Mouse (Mus musculus) embryonic facial prominence, embryonic 15.5 days (tissue): Measurements from ENCODE around the gene Plekhj1. TPM values are rescaled to one million over a fixed set of nuclear protein-coding genes. Genes with fewer than 3 reads are reported as not detected.

ENCODE experiments used
- ATAC-seq: fragments of 200-750 bp; cut with Nextera tagmentation; 2 replicates; pipeline ENCODE4 v1.8.0; 2017; ENCODE audit warnings: low read depth, moderate TSS enrichment; ENCODE audit not compliant: insufficient number of reproducible peaks, low FRiP score, low TSS enrichment
- H3K27ac ChIP-seq: fragments of 300-500 bp; sonication (generic); replicated peaks from 2 replicates; pipeline ENCODE4 v1.5.1; 2015; ENCODE audit warnings: mild to moderate bottlenecking, inconsistent platforms
- H3K27me3 ChIP-seq: fragments of 300-500 bp; sonication (generic); 2 replicates; pipeline ENCODE4 v1.6.1; 2015; ENCODE audit warnings: inconsistent platforms
- H3K36me3 ChIP-seq: fragments of 300-500 bp; sonication (generic); 2 replicates; pipeline ENCODE4 v1.6.1; 2015; ENCODE audit warnings: mild to moderate bottlenecking, inconsistent platforms
- H3K4me1 ChIP-seq: fragments of 300-500 bp; sonication (generic); 2 replicates; pipeline ENCODE4 v1.6.1; 2015; ENCODE audit warnings: inconsistent platforms
- H3K4me2 ChIP-seq: fragments of 300-500 bp; sonication (generic); replicated peaks from 2 replicates; pipeline ENCODE4 v1.6.1; 2015; ENCODE audit warnings: mild to moderate bottlenecking, inconsistent platforms
- H3K4me3 ChIP-seq: fragments of 300-500 bp; sonication (generic); replicated peaks from 2 replicates; pipeline ENCODE4 v1.5.1; 2015; ENCODE audit warnings: mild to moderate bottlenecking, inconsistent platforms
- H3K9ac ChIP-seq: fragments of 300-500 bp; sonication (generic); 2 replicates; pipeline ENCODE4 v1.6.1; 2015; ENCODE audit warnings: inconsistent platforms
- H3K9me3 ChIP-seq: fragments of 300-500 bp; sonication (generic); replicated peaks from 2 replicates; pipeline ENCODE4 v1.6.1; 2016; ENCODE audit warnings: inconsistent platforms
- WGBS: fragments of 180-500 bp; shearing (Covaris S2); methylation state at CpG from one replicate; pipeline ENCODE4 v1.1.7; 2015; 5-methylcytosine and 5-hydroxymethylcytosine counted together
- polyA plus RNA-seq: library from polyadenylated mRNA; unstranded; fragments of >200 nt; fragmentation: Nextera tagmentation; extraction: Ambion mirVana; gene quantifications from 2 replicates; pipeline ENCODE4 v1.2.1, GENCODE M21; 2015

Plekhj1 gene
- polyA plus RNA-seq, 1 experiment from 2014 or later = 125 TPM

DNA sequence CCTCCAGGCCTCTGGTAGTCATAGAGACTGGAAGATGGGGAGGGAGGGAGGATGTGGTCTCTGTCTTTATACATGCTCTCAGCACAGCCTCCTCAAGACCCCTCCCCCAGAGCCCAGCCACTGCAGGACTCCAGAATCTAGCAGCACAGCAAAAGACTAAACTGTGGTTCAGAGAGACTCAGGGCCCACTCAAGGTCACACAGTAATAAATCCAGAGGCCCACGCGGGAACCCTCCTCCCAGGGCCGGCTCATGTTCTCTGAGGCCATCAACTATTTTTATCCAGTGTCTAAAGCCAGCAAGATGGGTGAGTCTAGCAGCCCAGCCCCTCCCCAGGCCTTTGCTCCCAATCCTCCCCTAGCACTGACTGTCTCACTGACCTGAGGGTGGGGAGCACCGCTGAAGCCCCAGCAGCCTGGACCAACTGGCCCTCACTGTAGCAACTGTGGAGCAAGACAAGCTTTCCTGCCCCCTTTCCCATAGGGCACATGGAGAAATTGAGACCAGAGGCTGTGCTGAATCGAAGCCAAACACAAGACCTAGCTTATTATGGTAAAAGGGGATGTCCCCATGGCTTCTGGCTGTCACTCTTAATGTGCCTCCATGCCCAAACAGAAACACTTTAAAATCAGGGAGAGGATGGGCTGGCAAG, 14.1 kb upstream of the Plekhj1 start:
- Histone ChIP-seq H3K4me1 (peaks cover 26% of the 10 kb centered on the region), H3K4me2 (no peak overlapping the region), H3K9me3 (no peaks in the 10 kb centered on the region), H3K9ac (no peak overlapping the region), H3K4me3 (no peak overlapping the region), H3K36me3 (no peaks in the 10 kb centered on the region), H3K27me3 (peaks cover 26% of the 10 kb centered on the region), H3K27ac (0 out of 2 replicates have a peak overlapping the region, but pooled peaks have one; percentile 28)
- 44% methylated on average over 5 of the region's 5 CpGs for WGBS
- no peak for ATAC-seq

DNA sequence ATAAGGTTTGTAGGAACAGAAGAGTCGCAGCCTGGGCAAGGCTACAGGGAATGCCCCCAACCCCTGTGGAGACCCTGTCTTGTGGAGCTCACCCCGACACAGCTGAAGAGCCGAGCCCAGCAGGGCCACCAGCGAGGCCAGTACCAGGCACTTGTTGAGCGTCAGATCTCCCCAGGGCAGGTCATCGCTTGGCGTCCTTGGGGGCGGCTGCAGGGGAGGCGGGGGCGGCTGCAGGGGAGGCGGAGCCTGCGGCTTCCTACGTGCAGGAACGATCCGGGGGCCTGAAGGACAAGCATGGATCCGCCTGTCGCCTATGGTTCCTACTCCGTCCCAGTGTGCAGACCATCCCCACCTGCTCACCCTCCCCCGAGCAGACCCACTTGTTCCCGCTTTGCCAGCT, 11.7 kb upstream of the Plekhj1 start:
- Histone ChIP-seq H3K9ac (no peak overlapping the region), H3K27me3 (peaks cover 26% of the 10 kb centered on the region), H3K9me3 (no peaks in the 10 kb centered on the region), H3K4me1 (peaks cover 44% of the 10 kb centered on the region), H3K4me3 (no peak overlapping the region), H3K4me2 (peak overlapping the region; percentile 23; the same call in 1 of the 2 replicates), H3K27ac (no peak overlapping the region), H3K36me3 (0 out of 2 replicates have a peak, but pooled peaks cover 4% of the 10 kb centered on the region)
- WGBS = 4% methylated on average over 20 of the region's 20 CpGs
- no peak for ATAC-seq

DNA sequence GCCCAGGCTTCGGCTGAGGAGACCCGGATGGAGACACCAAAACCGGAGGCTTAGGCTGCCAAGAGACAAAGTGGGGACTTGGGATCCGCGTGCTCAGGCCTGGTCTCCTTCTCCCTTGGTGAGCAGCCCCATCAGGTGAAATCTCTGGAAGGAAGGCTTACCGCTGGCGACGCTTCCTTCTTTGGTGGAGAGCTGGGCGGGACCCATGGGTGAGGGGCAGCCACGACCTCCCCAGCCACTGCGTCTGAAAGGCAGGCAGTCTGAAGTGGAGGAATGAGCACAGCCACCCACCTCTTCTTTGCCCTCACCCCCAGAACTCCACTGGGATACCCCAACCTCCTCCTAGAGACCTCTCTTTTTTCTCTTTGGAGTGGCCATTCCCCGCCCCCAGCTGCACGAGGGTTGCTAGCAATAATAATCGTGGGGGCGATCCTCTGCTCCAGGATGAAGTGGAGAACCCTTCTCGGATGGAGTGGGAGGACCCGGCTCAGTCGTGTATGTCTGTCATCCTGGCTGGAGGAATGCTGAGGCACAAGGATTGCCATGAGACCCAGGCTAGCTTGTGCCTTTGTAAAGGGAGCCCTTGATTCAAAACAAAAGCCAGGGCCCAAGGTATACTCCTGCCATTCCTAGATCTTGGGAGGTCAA, 10.7 kb upstream of the Plekhj1 start:
- peaks cover 26% of the 10 kb centered on the region for H3K27me3 ChIP-seq
- peaks cover 44% of the 10 kb centered on the region for H3K4me1 ChIP-seq
- ATAC-seq = no peak
- WGBS = 8% methylated on average over 17 of the region's 18 CpGs
- H3K9ac ChIP-seq = no peak overlapping the region
- no peaks in the 10 kb centered on the region for H3K9me3 ChIP-seq
- peak overlapping the region; percentile 92 for H3K4me2 ChIP-seq
- H3K27ac ChIP-seq = no peak overlapping the region
- peak overlapping the region; percentile 15 for H3K4me3 ChIP-seq
- H3K36me3 ChIP-seq = peaks cover 13% of the 10 kb centered on the region

DNA sequence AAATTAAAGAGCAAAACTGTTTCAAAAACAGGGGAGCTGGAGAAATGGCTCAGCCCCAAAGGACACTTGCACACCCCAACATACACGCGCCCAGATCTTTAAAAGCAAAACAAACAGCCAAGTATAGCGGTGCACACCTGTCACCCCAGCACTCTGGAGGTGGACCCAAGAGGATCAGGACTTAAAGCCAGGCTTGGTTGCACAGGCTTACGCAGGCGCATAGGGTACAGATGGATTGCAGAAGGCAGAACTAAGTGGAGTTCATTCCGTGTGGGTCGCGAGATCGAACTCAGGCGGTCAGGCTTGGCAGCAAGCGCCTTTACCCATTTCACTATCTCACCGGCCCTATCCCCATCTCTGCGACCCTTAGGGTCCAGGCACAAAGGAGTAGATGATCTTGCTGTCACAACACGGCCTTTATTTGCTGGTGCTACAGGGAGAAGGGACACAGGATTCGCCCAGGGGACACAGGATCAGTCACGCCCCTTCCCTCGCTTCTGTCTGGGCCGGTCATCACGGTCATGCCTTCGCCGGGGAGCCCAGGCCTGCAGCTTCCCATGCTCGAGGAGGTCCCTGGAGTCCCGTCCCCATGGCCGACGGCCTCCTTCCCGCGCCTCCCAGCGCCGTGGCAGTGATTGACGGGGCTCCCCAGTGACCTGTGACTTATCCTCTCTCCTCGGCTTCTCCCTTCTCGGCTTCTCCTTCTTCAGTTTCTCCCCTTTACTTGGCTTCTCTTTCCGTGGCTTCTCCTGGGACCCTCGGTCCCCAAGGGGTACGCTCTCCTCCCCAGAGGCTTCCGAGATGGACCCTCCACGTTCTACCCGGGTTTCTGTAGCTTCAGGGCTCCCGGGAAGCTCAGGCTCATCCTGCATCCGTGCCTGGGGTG, 9.9 kb upstream of the Plekhj1 start:
- peak overlapping the region; percentile 92 for H3K4me2 ChIP-seq
- 17% methylated on average over 40 of the region's 40 CpGs for WGBS
- H3K36me3 ChIP-seq = peaks cover 21% of the 10 kb centered on the region
- H3K27ac ChIP-seq = no peak overlapping the region
- H3K9me3 ChIP-seq = no peaks in the 10 kb centered on the region
- peaks cover 26% of the 10 kb centered on the region for H3K27me3 ChIP-seq
- ATAC-seq = no peak
- peaks cover 44% of the 10 kb centered on the region for H3K4me1 ChIP-seq
- peak overlapping the region; percentile 15 for H3K4me3 ChIP-seq
- no peak overlapping the region; the same call in 1 of the 2 replicates for H3K9ac ChIP-seq

DNA sequence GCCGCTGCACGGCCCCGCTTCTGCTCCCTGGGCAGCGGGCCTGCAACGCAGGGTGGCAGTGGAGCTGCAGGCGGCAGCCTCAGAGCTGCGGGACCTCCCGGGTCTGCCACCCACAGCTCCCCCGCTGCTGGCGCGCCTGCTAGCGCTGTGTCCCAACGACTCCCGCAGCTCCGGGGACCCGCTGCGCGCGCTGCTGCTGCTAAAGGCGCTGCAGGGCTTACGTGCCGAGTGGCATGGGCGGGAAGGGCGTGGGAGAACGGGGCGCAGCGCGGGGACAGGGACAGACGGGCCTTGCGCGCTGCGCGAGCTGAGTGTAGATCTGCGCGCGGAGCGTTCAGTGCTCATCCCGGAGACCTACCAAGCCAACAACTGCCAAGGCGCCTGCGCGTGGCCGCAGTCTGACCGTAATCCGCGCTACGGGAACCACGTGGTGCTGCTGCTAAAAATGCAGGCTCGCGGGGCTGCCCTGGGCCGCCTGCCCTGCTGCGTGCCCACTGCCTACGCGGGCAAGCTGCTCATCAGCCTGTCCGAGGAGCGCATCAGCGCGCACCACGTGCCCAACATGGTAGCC, 8.7 kb upstream of the Plekhj1 start:
- ATAC-seq = peak; percentile 80
- Histone ChIP-seq H3K27me3 (peaks cover 26% of the 10 kb centered on the region), H3K27ac (peak overlapping the region; percentile 86), H3K9ac (peak overlapping the region; percentile 37), H3K9me3 (no peaks in the 10 kb centered on the region), H3K4me3 (peak overlapping the region; percentile 47), H3K36me3 (peaks cover 33% of the 10 kb centered on the region), H3K4me1 (peaks cover 44% of the 10 kb centered on the region), H3K4me2 (peak overlapping the region; percentile 92)
- under 1% methylated on average over 55 of the region's 58 CpGs for WGBS

DNA sequence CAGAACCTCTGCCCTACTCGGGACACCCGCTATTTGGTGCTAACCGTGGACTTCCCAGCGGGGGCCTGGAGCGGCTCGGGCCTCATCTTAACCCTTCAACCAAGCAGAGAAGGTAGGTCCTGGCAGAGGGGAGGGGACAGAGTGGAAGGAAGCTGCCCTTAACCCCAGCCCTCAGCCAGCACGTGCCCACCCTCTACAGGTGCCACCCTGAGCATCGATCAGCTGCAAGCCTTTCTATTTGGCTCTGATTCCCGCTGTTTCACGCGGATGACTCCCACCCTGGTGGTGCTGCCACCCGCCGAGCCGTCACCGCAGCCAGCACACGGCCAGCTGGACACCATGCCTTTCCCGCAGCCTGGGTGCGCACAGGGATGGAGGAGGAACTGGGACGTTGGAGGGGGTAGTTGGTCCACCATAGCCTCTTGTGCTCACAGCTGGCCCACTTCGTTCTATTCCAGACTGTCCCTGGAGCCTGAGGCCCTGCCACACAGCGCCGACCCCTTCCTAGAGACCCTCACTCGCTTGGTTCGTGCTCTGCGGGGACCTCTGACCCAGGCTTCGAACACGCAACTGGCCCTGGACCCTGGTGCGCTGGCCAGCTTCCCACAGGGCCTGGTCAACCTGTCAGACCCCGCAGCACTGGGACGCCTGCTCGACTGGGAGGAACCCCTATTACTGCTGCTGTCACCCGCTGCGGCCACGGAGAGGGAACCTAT, 8.1 kb upstream of the Plekhj1 start:
- Histone ChIP-seq H3K36me3 (peaks cover 39% of the 10 kb centered on the region), H3K27me3 (peaks cover 26% of the 10 kb centered on the region), H3K4me1 (peaks cover 44% of the 10 kb centered on the region), H3K4me3 (peak overlapping the region; percentile 47), H3K9me3 (no peaks in the 10 kb centered on the region), H3K9ac (peak overlapping the region; percentile 37), H3K27ac (peak overlapping the region; percentile 86), H3K4me2 (peak overlapping the region; percentile 92)
- WGBS = 40% methylated on average over 34 of the region's 34 CpGs
- no peak for ATAC-seq

DNA sequence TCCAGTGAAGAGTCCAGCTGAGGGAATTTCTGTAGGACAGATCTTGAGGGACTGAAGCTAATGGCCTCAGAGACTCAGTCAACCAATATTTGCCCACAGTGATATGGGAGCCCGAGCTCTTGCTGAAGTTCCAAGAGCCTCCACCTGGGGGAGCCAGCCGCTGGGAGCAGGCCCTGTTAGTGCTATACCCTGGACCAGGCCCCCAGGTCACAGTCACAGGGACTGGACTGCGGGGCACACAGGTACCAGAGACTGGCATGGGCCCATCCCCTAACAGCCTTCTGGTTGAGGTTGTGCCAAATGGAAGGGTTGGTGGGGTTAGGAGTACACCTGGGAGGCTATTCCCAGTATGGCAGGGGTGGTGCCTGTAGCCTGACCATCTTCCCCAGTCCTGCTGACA, 7.5 kb upstream of the Plekhj1 start:
- no peaks in the 10 kb centered on the region for H3K9me3 ChIP-seq
- no peak overlapping the region for H3K9ac ChIP-seq
- H3K4me3 ChIP-seq = no peak overlapping the region
- peak; percentile 3; the same call in 1 of the 2 replicates for ATAC-seq
- H3K4me2 ChIP-seq = no peak overlapping the region
- 18% methylated on average over 3 of the region's 3 CpGs for WGBS
- peaks cover 26% of the 10 kb centered on the region for H3K27me3 ChIP-seq
- peaks cover 44% of the 10 kb centered on the region for H3K4me1 ChIP-seq
- peaks cover 45% of the 10 kb centered on the region for H3K36me3 ChIP-seq
- no peak overlapping the region for H3K27ac ChIP-seq

DNA sequence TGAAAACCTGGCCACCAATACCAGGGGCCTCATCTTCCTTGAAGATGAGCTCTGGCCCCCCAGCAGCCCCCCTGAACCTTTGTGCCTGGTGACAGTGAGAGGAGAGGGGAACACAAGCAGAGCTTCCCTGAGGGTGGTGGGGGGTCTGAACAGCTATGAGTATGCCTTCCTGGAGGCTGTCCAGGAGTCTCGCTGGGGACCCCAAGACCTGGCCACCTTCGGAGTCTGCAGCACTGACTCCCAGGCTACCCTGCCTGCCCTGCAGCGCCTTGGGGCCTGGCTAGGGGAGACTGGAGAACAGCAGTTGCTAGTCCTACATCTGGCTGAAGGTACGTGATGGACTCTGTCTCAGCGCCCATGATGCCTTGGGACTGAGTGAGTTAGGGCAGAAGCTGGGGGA, 6.9 kb upstream of the Plekhj1 start:
- 73% methylated on average over 5 of the region's 5 CpGs for WGBS
- peaks cover 21% of the 10 kb centered on the region for H3K27me3 ChIP-seq
- peaks cover 47% of the 10 kb centered on the region for H3K4me1 ChIP-seq
- no peaks in the 10 kb centered on the region for H3K9me3 ChIP-seq
- no peak overlapping the region for H3K27ac ChIP-seq
- no peak overlapping the region for H3K4me3 ChIP-seq
- H3K9ac ChIP-seq = no peak overlapping the region
- ATAC-seq = no peak
- H3K36me3 ChIP-seq = peaks cover 45% of the 10 kb centered on the region
- no peak overlapping the region for H3K4me2 ChIP-seq

DNA sequence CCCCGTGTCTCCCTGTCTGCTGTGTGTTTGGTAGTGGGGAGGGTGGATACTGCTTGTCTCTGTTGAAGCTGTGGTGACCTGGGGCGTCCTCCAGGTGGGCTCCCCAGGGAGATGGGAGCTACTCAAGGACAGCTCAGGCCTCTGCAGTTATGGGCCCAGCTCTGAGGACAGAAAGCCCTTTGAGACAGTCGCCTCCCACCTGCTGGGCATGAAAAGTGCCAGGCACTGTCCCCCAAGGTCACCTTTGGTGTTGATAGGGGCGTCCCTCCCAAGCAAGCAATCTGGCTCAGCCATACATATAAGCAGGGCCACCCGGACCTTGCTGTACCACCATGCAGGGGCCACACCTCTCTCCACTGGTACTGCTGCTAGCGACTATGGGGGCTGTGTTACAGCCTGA, 6.5 kb upstream of the Plekhj1 start, which contains the start of gene Amh:
Gene Amh, plus strand, starts transcription at position 328 of the 400 bp plus-strand sequence.
- Histone ChIP-seq H3K27ac (no peak within 1 kb of the TSS), H3K4me2 (no peak within 1 kb of the TSS), H3K9ac (no peak within 1 kb of the TSS), H3K4me1 (peaks cover 47% of the 10 kb centered on the region), H3K9me3 (no peaks in the 10 kb centered on the region), H3K4me3 (no peak within 1 kb of the TSS), H3K36me3 (peaks cover 45% of the 10 kb centered on the region), H3K27me3 (peaks cover 18% of the 10 kb centered on the region)
- WGBS = 68% methylated on average over 6 of the region's 6 CpGs
- no peak for ATAC-seq

DNA sequence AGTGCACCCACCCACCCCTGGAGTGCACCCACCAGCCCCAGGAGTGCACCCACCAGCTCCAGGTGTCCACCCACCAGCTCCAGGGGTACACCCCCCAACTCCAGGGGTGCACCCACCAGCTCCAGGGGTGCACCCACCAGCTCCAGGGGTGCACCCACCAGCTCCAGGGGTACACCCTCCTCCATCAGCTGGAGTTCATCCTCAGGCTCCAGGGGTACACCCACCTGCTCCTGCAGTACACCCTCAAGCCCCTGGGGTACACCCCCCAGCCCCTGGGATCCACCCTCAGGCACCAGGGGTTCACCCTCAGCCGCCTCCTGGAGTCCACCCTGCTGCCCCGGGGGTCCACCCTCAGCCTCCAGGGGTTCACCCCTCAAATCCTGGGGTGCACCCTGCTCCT, 5.9 kb upstream of the Plekhj1 start:
- ATAC-seq = no peak
- H3K36me3 ChIP-seq = peaks cover 45% of the 10 kb centered on the region
- H3K9ac ChIP-seq = no peak overlapping the region
- WGBS = 100% methylated on average over 2 of the region's 2 CpGs
- H3K4me2 ChIP-seq = no peak overlapping the region
- H3K27me3 ChIP-seq = peaks cover 14% of the 10 kb centered on the region
- H3K27ac ChIP-seq = no peak overlapping the region
- no peaks in the 10 kb centered on the region for H3K9me3 ChIP-seq
- H3K4me3 ChIP-seq = no peak overlapping the region
- peaks cover 51% of the 10 kb centered on the region for H3K4me1 ChIP-seq
